Comparison of ENCODE assay signal across 8 mouse cellular contexts in genomic region chr2:157423706-157424125, GRCm38 (mm10). TPM values are rescaled to one million over a fixed set of nuclear protein-coding genes. Genes with fewer than 3 reads are reported as not detected.
DNase-seq lines count a peak whose midpoint lies in the region; ATAC-seq and TF ChIP-seq lines count a peak whose summit lies in the region.

No protein-coding gene starts in this region.

- TF ChIP-seq CTCF in cerebellum, adult 2 months (IDR thresholded peaks at IDR 0.05; ENCODE audit: borderline replicate concordance, insufficient read depth, low read depth, low read length): no peak
- TF ChIP-seq CTCF in spleen, adult 2 months (IDR thresholded peaks at IDR 0.05; ENCODE audit: extremely low read depth, insufficient read depth, insufficient read length, insufficient replicate concordance): no peak

- no peak for ATAC-seq in cerebellum, adult (ENCODE audit: insufficient number of reproducible peaks, low FRiP score, low TSS enrichment)
- no peak for ATAC-seq in intestine, embryonic 16.5 days
- peak; percentile 18; the same call in 1 of the 2 replicates for ATAC-seq in neural tube, embryonic 15.5 days (ENCODE audit: low FRiP score)

- H3K4me3 ChIP-seq in cerebellum, adult 2 months (replicated peaks; ENCODE audit: insufficient read depth, low read depth, low read length): peak overlapping the region; percentile 86
- H3K4me3 ChIP-seq in spleen, adult 2 months (ENCODE audit: extremely low read depth, insufficient read depth, insufficient read length): peak overlapping the region; percentile 49; the same call in 1 of the 2 replicates
- peak overlapping the region; percentile 88 for H3K4me3 ChIP-seq in intestine, embryonic 16.5 days (ENCODE audit: low read length)
- peak overlapping the region; percentile 79 for H3K4me3 ChIP-seq in neural tube, embryonic 15.5 days (replicated peaks)

- peak overlapping the region; percentile 91 for H3K4me2 ChIP-seq in intestine, embryonic 16.5 days (ENCODE audit: low read depth, low read length)
- peak overlapping the region; percentile 90 for H3K4me2 ChIP-seq in neural tube, embryonic 15.5 days

- DNase-seq in cerebellum, adult 2 months: peak in 1 of 2 experiments; percentile 32
- no peak for DNase-seq in spleen, adult 2 months (ENCODE audit: low read depth in 1 of 2, low spot score in 2 of 2)
- no peak for DNase-seq in spleen, adult 12 weeks (ENCODE audit: low spot score)
- DNase-seq in spleen, postnatal 4 days (ENCODE audit: low spot score in 2 of 2): no peak
- DNase-seq in urinary bladder, adult 18-20 months (ENCODE audit: low spot score in 2 of 2): no peak

- peak overlapping the region; percentile 8; the same call in 1 of the 2 replicates for H3K27ac ChIP-seq in cerebellum, adult 2 months (ENCODE audit: insufficient read depth, low read length)
- no peak overlapping the region for H3K27ac ChIP-seq in spleen, adult 2 months (ENCODE audit: insufficient read depth, low read length)
- peak overlapping the region; percentile 98 for H3K27ac ChIP-seq in intestine, embryonic 16.5 days (ENCODE audit: low read length)
- peak overlapping the region; percentile 90 for H3K27ac ChIP-seq in neural tube, embryonic 15.5 days (replicated peaks)

- WGBS in cerebellum, adult 2 months: 4% methylated on average over 21 of the region's 21 CpGs
- 12% methylated on average over 21 of the region's 21 CpGs for WGBS in spleen, adult 2 months
- 5% methylated on average over 21 of the region's 21 CpGs for WGBS in intestine, embryonic 16.5 days
- 7% methylated on average over 20 of the region's 21 CpGs for WGBS in neural tube, embryonic 15.5 days

- no peaks in the 10 kb centered on the region for H3K36me3 ChIP-seq in spleen, adult 2 months (ENCODE audit: control insufficient read depth, insufficient read depth, low read length)
- H3K36me3 ChIP-seq in intestine, embryonic 16.5 days (ENCODE audit: control insufficient read depth, insufficient read depth, low read length): no peaks in the 10 kb centered on the region
- 0 out of 2 replicates have a peak, but pooled peaks cover 3% of the 10 kb centered on the region for H3K36me3 ChIP-seq in neural tube, embryonic 15.5 days

- peaks cover 10% of the 10 kb centered on the region; the same call in 1 of the 2 replicates for H3K4me1 ChIP-seq in cerebellum, adult 2 months (ENCODE audit: control insufficient read depth, insufficient read depth, low read length)
- H3K4me1 ChIP-seq in spleen, adult 2 months (ENCODE audit: control insufficient read depth, insufficient read depth, insufficient read length): peaks cover 9% of the 10 kb centered on the region
- peaks cover 68% of the 10 kb centered on the region for H3K4me1 ChIP-seq in intestine, embryonic 16.5 days (ENCODE audit: control insufficient read depth, insufficient read depth, low read length)
- peaks cover 62% of the 10 kb centered on the region for H3K4me1 ChIP-seq in neural tube, embryonic 15.5 days

- peak overlapping the region; percentile 93 for H3K9ac ChIP-seq in intestine, embryonic 16.5 days (ENCODE audit: low read depth, low read length)
- peak overlapping the region; percentile 98 for H3K9ac ChIP-seq in neural tube, embryonic 15.5 days (replicated peaks)

- no peak for TF ChIP-seq POLR2A in cerebellum, adult 2 months (IDR thresholded peaks at IDR 0.05; ENCODE audit: borderline replicate concordance, insufficient read depth, low read length)
- TF ChIP-seq POLR2A in spleen, adult 2 months (IDR thresholded peaks at IDR 0.05; ENCODE audit: low read depth, low read length): no peak

- H3K27me3 ChIP-seq in cerebellum, adult 2 months (ENCODE audit: control insufficient read depth, insufficient read depth, low read length): no peaks in the 10 kb centered on the region
- peaks cover 15% of the 10 kb centered on the region for H3K27me3 ChIP-seq in spleen, adult 2 months (ENCODE audit: control insufficient read depth, insufficient read depth, low read length)
- H3K27me3 ChIP-seq in intestine, embryonic 16.5 days (replicated peaks; ENCODE audit: control insufficient read depth, insufficient read depth, low read length): no peaks in the 10 kb centered on the region
- H3K27me3 ChIP-seq in neural tube, embryonic 15.5 days (replicated peaks): no peaks in the 10 kb centered on the region

- H3K9me3 ChIP-seq in intestine, embryonic 16.5 days (ENCODE audit: control insufficient read depth, low read length): no peaks in the 10 kb centered on the region
- no peaks in the 10 kb centered on the region for H3K9me3 ChIP-seq in neural tube, embryonic 15.5 days (replicated peaks)

RNA-seq across cellular contexts. Expression of gene Src, which starts 5.5 kb away (rescaled TPM):
- 47.0 and 48.3 TPM in 2 replicates for polyA plus RNA-seq in cerebellum, adult 2 months (2012; rRNA removed)
- polyA plus RNA-seq in spleen, adult 2 months (2012; rRNA removed): 14.6 and 14.9 TPM in 2 replicates
- polyA plus RNA-seq in intestine, embryonic 16.5 days (2015; fragmentation: Nextera tagmentation; extraction: Ambion mirVana): 11.8 and 15.5 TPM in 2 replicates
- 25.4 and 33.0 TPM in 2 replicates for polyA plus RNA-seq in neural tube, embryonic 15.5 days (2015; fragmentation: Nextera tagmentation; extraction: Ambion mirVana)

RNA-seq across cellular contexts. Expression of gene Manbal, which starts 56.3 kb away (rescaled TPM):
- polyA plus RNA-seq in cerebellum, adult 2 months (2012; rRNA removed): 96.2 and 101 TPM in 2 replicates
- polyA plus RNA-seq in spleen, adult 2 months (2012; rRNA removed): 49.6 and 54.8 TPM in 2 replicates
- polyA plus RNA-seq in intestine, embryonic 16.5 days (2015; fragmentation: Nextera tagmentation; extraction: Ambion mirVana): 66.8 and 71.3 TPM in 2 replicates
- 110 and 112 TPM in 2 replicates for polyA plus RNA-seq in neural tube, embryonic 15.5 days (2015; fragmentation: Nextera tagmentation; extraction: Ambion mirVana)
